Mouse (Mus musculus) cerebellum, postnatal 36 days (tissue): ENCODE measurements around the gene Cdk8.

ENCODE experiments used
- DNase-seq, 2 experiments: peaks; one replicate each; pipeline ENCODE4 v3.0.0; 2021 to 2022; ENCODE audit warnings: mixed read lengths in 2 of 2

Gene Cdk8

DNA sequence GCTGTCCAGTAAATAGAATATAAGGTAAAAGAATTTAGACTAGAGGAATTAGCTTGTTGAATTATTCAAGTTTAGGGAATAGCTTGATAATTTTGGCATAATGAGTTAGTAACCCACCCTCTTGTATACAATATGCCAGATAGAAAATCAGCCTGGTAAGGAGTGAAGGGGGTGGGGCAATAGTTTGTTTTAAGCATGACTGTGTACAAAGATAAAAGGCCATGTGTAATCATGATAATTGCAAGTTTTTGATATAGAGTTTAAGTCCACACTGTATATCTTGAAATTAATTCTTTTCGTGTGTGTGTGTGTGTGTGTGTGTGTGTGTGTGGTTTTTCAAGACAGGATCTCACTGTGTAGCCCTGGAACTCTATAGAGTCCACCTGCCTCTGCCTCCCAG is 3.3 kb downstream of the Cdk8 start:
- DNase-seq, result no peak

DNA sequence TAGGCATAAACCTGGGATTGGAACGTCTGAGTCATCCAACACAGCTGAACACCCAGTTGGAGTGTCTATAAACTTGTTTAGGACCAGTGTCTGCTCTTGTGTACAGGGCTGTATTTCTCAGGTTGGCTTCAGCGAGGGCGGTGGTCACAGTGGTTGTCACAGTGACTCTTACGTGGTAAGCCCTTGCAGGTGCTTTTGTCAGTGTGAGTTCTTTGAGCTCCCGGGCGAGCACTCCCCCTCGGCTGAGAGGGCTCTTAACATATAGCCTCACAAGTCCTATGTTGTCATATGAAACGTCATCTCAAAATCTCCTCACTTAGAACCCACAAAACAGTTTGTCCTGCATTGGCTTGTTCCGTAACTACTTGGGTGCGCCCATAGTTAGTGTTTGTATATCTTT is 7.2 kb downstream of the Cdk8 start:
- no peak for DNase-seq

DNA sequence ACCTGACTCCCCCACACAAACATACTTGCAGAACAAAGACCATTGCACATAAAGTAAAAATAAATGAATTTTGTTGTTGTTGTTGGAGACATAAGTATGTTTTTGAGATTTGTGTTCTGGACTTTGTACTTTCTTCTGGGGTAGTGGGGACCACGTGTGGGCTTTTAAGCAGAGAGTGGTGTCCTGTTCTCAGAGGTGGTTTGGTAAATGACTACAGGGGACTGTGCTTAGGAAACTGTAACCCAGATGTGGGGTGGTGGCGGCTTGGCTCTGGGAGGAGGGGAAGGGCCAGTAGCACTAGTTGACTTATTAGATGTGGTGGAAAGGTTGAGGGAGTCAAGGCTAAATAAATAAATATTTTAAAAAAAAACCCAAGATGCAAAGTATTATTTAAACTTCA is 9.7 kb downstream of the Cdk8 start:
- DNase-seq, result no peak

DNA sequence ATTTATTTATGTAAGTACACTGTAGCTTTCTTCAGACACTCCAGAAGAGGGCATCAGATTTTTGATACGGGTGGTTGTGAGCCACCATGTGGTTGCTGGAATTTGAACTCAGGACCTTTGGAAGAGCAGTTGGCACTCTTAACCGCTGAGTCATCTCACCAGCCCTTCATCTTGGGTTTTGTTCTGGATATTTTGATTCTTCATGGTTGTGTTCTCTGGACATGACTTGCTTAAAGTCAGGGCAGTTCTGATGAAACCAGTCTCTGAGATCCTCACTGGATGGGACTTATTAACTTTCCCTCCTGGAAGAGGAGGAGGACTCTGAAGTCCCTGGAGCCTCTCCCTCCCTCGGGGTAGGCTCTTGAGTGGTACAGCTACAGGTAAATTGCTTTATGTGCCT is 10.2 kb downstream of the Cdk8 start:
- DNase-seq, result no peak

DNA sequence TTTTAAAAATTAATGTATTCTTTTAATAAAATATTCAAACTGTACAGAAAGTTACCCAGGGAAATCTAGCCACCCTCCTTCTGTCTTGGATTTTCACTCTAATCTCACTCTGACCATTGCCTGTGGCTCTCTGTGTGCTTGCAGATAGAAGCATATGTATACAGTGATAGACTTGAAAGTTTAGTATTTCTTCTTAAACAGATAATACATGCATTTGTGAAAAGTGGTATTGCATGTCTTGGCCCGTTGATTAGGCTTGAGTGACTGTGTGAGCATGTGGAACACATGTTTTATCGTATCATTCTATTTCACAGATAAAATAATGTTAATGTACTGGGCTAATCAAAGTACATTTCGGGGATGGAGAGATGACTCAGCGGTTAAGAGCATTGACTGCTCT is 14.2 kb downstream of the Cdk8 start:
- DNase-seq, result no peak

DNA sequence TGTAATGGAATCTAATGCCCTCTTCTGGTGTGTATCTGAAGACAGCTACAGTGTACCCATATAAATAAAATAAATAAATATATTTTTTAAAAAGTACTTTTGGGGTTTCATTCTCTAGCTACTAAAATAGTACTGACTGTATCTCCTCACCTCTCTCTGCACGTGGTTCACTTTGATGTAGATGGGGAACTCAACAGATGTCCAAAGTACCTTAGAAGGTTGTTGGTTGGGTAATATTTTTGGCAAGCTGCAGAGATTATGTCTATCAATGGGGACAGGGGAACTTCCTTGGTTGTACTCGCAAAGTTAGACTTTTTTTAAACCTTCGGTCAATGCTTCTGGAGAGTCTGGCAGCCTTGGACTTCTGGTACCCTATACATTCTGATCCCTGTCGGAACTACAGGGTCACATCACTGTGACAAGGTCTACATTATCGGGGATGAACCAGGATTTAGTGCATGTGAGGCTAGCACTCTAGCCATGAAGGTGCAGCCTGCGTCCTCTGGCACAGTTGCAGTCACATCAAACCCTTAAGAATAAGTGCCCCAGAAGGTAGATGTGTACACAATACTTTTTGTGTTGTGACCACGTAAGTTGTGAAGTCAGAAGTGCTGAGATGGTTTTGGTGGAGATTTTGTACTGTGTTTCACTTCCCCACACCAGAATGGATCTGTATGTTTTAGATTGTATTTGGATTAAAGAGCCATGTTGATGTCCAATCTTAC is 14.8 kb downstream of the Cdk8 start:
- no peak for DNase-seq

DNA sequence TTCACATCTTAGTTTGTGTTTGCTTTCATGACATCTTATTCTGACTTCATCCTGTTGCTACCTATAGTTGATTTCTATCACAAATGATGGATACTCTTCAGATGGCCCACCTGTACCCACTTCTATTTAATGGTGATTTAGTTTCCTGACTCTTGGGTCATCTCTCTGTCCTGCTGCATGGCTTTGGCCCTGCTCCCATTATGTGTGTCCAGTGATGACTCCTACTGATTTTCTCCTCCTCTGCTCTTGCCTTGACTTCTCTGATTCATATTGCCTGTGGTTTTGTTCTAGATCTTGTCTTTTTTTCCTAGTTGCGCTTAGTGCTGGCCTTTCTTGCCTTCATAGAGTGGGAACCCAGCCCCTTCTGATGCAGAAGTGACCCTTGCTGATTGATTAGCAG is 15.4 kb downstream of the Cdk8 start:
- no peak for DNase-seq

DNA sequence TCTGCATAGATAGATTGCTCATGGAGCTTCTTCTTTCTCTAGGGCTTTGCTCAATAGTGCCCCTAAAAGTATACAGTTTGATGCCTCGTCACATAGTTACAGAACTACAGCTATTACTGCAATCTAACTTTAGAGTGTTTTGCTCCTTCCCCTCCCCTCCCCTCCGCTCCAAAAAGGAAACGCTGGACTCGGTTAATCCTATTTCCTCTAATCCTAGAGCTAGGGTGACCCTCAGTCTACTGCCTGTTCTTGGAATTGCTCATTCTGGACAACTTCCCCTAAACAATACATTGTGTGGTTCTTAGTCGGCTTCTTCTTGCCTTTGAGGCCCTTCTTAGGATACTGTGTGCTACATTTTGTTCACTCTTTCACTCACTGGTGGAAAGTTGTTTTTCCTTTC is 16.7 kb downstream of the Cdk8 start:
- DNase-seq, result no peak

DNA sequence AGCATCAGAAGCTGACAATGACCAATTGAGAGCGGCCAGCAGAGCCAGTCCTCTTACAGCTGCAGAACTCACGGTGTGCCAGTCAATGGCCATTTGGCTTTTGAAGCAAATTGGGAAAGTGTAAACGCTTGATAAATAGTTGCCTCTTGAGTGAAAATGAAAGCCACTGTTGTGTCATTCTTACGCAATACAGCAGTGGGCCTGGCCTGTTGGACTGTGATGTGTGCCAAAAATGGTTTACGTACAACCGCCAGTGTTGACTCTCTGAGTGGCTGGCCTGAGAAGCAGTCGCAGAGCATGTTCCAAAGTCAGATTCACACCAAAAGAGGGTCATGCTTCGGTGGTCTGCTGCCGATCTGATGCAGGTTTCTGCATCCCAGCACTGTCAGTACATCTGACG is 17.7 kb downstream of the Cdk8 start:
- no peak for DNase-seq

DNA sequence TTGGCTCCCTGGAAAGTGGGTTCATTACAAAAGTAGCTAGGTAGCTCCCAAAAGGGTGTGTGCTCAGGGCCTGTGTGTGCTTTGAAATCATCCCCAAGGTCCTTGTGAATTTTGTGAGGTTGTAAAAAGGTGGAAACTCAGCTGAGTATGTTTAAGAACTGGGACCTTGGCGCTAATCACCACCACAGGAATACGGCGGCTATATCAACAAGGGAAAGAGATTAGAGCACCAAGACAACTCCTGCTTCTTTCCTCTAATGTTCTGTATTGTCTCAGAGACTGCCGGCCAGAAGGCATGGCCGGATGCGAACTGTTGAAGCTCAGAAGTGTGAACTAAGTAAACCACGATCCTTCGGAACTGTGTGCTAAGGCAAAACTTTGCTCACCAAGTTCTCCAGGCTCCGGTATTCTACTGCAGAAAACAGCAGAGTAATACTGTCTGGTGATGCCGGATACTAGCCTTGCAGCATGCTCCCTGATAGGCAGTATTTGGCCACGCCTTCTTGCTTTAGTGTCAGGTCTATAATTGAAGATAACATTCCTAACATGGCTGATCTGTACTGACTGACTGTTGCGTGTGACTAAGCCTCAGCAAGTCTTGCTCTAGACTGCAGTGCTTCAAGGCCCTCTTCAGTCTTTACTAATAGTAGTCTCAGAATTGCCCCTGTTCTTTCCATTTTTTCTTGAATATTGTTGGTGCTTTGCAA is 19.5 kb downstream of the Cdk8 start:
- DNase-seq, result no peak

DNA sequence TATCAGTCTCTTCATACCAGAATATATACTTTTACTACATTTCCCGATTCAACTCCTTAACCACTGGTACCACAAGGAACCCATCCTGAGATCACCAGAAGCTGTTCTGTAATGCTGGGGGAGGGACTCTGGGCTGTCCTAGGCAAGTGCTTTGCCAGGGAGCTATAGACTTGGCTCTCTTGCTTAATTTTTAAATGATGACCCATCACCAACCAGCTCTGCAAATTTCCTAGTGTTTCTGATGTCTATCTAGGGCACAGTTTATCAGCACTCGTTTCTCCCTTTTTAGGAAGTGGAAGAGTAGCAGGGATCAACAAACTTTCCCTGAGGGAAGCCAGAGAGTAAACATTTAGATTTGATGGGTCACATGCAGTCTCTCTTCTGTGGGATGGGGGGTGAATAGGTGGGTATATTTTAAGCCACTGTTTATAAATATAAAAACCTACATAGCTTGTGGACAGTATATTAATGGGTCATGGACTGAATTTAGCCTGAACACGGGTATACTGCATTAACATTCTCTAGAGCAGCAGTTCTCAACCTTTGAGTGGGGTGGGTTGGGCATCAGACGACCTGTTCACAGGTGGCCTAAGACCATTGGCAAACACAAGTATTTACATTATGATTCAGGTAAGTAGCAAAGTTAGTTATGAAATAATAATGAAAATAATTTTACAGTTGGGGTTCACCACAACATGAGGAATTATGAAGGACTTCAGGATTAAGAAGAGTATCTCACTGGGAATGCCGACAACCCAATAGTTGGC is 20.8 kb downstream of the Cdk8 start:
- no peak for DNase-seq

DNA sequence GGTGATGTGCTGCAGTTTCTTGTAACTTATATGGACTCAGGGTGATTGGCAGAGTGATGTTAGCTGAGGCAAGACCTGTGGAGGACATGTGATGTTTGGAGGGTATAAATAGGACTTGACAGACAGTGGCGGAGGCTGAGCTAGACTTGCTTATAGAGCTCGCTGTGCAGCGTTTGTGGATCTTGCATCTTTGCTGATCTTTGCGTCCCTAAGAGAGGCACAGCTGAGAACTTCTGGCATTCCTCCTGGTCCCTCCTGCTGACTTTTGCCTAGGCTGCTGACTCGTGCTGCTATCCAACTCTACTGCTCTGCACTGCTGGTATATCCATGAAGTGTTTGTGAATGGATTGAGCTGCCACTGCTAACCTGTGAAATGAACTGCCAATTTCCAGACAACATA is 22.6 kb downstream of the Cdk8 start:
- peak; percentile 23 to 32 for DNase-seq

DNA sequence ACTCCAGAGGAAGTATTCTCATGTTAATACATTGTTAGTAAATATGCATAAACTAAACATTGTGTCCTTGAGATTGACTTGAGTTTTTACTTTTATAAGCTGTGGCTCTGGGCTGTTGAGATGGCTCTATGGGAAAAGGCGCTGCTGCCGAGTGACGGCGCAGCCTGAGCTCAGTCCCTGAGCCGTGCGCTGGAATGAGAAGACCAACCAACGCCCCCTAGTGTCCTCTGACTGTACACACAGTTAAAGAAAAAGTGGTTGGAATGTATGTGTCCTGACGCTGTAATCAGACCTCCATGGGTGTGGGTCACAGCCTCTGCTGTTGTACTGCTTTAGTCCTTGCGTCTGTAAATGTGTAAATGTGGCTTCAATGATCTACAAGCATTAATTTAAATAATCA is 29.0 kb downstream of the Cdk8 start:
- no peak for DNase-seq

DNA sequence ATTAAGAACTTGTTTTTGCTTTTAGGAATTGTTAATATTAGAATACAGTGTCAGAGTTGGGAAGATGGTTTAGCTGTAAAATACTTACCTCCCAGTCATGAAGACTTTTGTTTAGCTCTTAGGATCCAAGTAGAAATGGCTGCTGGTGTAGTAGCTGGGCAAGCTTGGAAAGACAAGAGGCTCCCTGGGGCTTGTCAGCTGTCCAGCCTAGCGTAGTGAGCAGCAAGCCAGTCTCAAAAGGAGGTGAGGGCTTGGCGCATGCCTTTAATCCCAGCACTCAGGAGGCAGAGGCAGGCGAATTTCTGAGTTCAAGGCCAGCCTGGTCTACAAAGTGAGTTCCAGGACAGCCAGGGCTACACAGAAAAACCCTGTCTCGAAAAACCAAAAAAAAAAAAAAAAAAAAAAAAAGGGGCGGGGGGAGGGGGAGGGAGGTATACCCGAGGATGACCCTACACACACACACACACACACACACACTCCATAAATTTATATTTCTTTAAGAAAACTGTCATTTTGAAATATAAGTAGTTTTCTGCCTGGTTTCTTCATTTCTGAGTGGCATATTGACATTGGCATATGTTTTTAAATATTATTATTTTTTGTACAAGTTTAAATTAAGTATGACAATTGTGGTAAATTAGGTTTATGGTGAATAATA is 35.0 kb downstream of the Cdk8 start:
- peak; percentile 49 to 59 for DNase-seq

DNA sequence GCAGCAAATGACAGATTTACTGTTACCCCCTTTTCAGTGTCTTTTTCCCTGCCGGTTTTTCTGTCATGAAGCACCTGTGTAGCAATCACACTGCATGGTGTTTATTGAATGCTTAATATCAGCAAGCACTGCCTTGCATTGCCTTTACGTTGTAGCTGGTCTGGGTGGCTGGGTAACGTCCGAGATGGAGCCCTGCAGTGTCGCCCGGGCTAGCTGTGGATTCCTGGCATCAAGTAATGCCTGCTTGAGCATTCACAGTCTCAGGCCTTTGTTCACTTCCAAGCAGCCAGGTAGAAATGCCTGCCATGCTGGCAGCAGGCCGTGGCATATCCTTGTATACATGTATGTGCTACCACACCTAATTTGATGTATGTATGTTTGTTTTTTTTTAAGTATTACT is 36.7 kb downstream of the Cdk8 start:
- DNase-seq, result peak; percentile 27 to 31

DNA sequence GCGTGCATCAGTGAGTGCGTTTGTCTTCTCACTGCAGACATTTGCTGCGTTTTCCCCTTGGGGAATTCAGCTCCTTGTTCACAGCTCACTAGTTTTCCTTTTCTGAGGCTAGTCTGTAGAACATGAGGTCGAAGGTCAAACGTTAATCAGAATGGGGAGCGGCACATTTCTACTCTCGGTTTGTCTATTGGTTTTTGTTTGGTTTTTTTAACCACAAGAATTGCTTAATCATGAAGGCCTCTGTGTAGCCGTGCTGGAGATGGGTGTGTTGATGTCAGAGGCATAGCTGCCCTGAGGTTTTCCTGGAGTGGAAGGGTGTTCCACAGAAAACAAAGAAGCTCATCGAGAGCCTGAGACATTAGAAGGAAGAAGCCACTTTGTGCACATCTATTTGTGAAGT is 39.6 kb downstream of the Cdk8 start:
- no peak for DNase-seq

DNA sequence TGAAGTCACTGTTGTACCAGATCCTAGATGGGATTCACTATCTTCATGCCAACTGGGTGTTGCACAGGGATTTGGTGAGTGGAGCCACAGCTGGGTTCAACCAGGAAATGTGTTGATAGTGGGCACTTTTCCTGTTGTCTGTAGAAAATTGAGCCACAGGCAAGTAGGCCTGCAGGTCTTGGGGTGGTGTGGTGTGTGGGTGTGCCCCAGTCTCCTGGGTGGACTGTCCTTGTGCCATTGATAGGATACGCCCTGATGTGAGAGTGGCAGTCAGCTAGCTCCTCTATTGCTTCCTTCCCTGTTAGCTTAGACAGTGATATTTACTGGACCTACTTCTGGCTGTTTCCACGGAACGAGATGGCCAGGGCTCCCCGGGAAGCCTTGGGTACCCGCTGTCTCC is 40.6 kb downstream of the Cdk8 start:
- no peak for DNase-seq

DNA sequence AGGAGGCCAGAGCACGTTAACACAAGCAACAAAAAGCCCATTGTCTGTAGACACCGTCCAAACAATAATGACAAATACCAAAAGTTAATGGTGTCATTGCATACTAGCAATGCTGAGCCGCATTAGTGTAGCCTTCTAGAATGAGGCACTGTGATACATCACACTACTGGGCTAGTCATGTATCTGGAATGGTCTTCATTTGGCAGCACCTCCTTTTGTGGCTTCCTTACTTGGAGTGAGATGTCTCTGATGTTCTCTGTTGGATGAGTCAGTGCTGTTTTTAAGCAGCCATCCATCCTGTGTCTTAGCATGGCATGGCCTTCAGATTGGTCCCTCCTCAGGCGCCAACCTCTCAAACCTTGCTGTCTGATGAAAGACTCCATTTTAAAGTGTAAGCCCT is 42.1 kb downstream of the Cdk8 start:
- DNase-seq, result no peak

DNA sequence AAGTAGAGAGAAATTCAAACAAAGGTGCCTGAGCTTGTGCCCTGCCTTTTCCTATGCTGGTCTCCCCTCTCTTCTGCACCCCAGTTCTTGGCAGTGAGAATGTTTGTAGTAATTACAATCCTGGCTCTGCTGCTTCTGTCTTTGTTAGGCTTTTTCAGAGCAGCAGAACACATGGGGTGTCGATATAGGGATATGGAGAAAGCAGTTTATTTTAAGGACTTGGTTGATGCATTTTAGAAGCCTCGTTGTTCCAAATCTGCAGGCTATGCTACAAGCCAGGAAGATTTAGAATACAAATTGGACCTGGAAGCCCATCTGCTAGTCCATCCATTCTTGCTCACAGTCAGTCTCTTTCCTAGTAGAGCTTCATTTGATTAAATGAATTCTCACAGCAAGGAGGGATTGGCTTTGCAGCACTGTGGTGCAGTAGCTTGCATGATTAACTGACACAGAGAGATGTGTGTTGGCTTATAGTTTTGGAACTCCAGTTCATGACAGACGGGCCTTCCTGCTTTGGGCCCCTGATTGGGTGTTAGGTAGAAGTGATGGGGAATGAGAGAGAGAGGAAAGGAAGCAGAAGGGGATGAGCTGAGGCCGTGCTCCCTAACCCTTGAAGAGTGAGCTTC is 43.5 kb downstream of the Cdk8 start:
- DNase-seq, result no peak

DNA sequence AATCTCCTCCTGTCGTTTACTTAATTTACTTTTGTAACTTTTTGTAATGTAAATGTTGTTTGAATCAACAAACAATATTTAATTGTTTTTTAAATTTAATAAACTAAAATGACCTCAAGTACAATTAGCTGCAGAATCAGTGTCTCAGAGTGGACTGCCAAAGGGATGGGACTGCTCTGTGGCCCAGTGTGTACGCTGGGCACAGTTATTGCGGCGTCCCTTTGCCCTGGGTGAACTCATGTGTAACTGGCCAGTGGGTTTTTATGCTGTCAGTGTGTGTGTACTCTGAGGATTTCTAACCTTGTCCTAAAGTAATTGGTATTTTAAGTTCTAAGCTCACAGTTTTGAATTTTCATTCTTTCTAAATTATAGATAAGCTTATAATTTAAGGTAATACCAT is 46.5 kb downstream of the Cdk8 start:
- no peak for DNase-seq

DNA sequence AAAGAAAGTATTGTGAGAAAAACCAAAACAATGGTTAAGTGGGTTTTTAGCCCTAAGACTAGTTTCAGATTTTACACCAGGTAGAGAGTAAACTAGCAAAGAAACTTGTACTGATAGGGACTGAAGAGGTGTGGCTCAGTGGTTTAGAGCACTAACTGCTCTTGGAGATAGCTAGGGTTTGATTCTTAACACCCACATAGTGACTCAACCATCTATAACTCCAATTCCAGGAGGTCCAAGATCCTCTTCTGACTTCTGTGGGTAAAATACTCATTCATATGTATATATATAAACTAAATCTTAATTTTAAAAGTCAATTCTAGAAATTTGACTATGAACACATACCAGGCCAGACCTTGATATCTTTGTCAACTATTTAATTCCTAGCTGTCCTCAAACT is 49.0 kb downstream of the Cdk8 start:
- DNase-seq, result no peak

DNA sequence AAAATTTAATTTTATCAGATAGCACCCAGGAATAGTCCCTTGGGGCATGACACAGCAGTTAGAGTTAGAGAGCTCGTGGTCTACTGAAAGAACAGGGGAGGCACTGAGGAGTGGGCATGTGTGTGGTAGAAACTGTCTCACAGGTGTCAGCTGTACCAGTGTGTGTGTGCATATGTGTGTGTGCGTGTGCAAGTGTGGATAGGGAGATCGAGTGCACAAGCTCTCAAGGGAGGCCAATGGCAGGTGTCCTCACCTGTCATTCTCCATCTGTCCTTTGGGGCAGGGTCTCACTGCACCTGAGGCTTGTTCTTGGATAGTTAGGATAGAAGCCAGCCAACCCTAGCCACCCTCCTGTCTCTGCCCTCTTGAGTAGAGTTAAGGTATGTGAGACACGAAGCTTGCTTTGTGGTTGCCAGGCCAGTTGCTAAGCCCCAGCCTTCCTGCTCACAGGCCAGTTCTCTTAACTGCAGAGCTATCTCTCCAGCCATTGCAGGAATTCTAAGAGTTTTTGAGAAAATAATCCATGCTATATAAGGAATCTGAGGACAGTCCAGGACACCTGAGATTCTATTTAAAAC is 50.3 kb downstream of the Cdk8 start:
- DNase-seq, result no peak
